Mouse (Mus musculus): ENCODE data around the gene Hgfac.

DNA sequence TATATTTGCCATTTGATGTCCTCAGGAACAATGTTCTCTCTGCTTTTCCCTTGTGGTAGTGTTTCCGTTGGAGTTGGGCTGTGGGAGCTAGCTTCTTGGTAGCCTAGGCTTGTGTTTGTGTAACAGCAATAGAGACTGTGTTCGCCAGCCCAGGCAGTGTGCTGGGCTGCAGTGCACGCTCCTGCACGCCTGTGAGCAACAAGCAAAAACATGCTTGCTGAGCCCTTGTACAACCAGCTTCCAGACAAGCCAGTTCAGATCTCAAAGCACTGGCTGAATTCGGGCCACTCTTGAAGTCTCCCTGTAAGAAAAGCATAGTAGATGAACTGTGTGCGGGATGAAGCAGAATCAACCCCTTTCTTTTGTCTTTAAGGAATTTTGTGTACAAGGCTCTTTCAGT is 42.0 kb upstream of the Hgfac start:
- TF ChIP-seq CTCF (IDR thresholded peaks at IDR 0.05; ENCODE audit: control insufficient read depth, insufficient read depth, low read length) (no peak), POLR2A (IDR thresholded peaks at IDR 0.05; ENCODE audit: borderline replicate concordance, control insufficient read depth, low read depth, low read length) (no peak)

All from bone marrow, adult 2 months (tissue).